Mouse (Mus musculus) lung, embryonic 14.5 days (tissue): ENCODE results near the gene Abca7. TPM values are rescaled to one million over a fixed set of nuclear protein-coding genes. Genes with fewer than 3 reads are reported as not detected.

ENCODE experiments used
- ATAC-seq: fragments of 200-750 bp; cut with Nextera tagmentation; 2 replicates; pipeline ENCODE4 v1.8.0; 2017; ENCODE audit warnings: mild to moderate bottlenecking, moderate TSS enrichment, moderate library complexity; ENCODE audit not compliant: insufficient read depth
- DNase-seq: peaks from one replicate; pipeline ENCODE4 v3.0.0-alpha.2; 2015
- H3K27ac ChIP-seq: fragments of 300-500 bp; sonication (generic); 2 replicates; pipeline ENCODE4 v1.5.1; 2014; ENCODE audit warnings: low read depth, mild to moderate bottlenecking, moderate library complexity
- H3K27me3 ChIP-seq: fragments of 300-500 bp; sonication (generic); 2 replicates; pipeline ENCODE4 v1.6.1; 2014; ENCODE audit warnings: low read length, control low read depth; ENCODE audit not compliant: insufficient read depth
- H3K36me3 ChIP-seq: fragments of 300-500 bp; sonication (generic); 2 replicates; pipeline ENCODE4 v1.6.1; 2014; ENCODE audit warnings: control low read depth; ENCODE audit not compliant: insufficient read depth
- H3K4me1 ChIP-seq: fragments of 300-500 bp; sonication (generic); 2 replicates; pipeline ENCODE4 v1.6.1; 2014; ENCODE audit warnings: antibody characterized with exemption, control low read depth; ENCODE audit not compliant: insufficient read depth
- H3K4me2 ChIP-seq: fragments of 300-500 bp; sonication (generic); 2 replicates; pipeline ENCODE4 v1.6.1; 2014; ENCODE audit warnings: mild to moderate bottlenecking
- H3K4me3 ChIP-seq: fragments of 300-500 bp; sonication (generic); 2 replicates; pipeline ENCODE4 v1.5.1; 2014; ENCODE audit warnings: low read depth, low read length
- H3K9ac ChIP-seq: fragments of 300-500 bp; sonication (generic); 2 replicates; pipeline ENCODE4 v1.6.1; 2014
- H3K9me3 ChIP-seq: fragments of 300-500 bp; sonication (generic); 2 replicates; pipeline ENCODE4 v1.6.1; 2016; ENCODE audit warnings: low read depth, low read length, control low read depth
- CTCF ChIP-seq: IDR thresholded peaks from 2 replicates; pipeline ENCODE4 v1.5.1; 2016; ENCODE audit warnings: antibody characterized with exemption, low read depth
- WGBS: fragments of 180-500 bp; shearing (Covaris S2); extraction: QIAGEN DNeasy Blood & Tissue Kit; methylation state at CpG from one replicate; pipeline ENCODE4 v1.1.7; 2014; 5-methylcytosine and 5-hydroxymethylcytosine counted together
- polyA plus RNA-seq: library from polyadenylated mRNA; unstranded; fragments of >200 nt; fragmentation: Nextera tagmentation; extraction: Ambion mirVana; gene quantifications from 2 replicates; pipeline ENCODE4 v1.2.1, GENCODE M21; 2014

Abca7 gene
- polyA plus RNA-seq: 3.0 and 3.5 TPM in 2 replicates

DNA sequence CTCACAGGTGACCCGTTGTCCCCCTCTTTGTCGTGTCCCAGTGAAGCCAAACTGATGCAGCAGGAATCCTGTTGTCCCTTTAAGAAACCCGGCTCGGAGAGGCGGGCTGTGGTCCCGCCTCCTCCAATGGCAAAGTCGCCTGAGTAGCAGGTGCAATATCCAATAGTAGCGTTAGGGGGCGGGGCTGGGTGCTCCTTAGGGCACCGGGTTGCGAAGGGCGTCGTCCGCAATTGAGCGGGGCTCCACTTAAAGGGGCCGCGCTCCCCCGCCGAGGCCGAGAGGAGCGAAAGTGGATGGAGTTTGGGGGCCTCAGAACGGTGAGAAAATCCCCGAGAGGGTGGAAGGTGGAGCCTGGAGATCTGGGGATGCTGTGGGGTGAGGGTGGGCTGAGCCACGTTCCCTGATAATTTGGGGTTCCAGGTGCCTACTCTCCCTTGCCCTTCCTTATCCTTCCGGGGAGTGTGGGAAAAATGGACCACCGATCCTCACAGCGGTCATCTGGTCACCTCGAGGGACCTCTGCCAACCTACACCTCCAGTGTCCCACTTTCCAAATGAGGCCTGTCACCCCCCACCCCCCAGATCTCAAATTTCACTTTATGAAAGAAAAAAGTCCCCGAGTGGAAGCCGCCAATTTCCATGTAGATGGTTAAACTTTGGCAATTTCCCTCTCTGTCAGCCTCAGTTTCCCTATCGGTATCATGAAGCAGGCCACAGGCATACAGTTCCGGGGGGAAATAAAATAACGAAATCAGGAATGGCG, at the start of gene Abca7:
Abca7 (plus strand) TSS at position 223 of the 762 bp plus-strand sequence.
- WGBS: under 1% methylated on average over 34 of the region's 34 CpGs
- Histone ChIP-seq H3K9me3 (peaks cover 4% of the 10 kb centered on the region; the same call in 1 of the 2 replicates), H3K36me3 (peaks cover 42% of the 10 kb centered on the region), H3K27me3 (no peaks in the 10 kb centered on the region), H3K9ac (peak within 1 kb of the TSS; percentile 51), H3K4me2 (peak within 1 kb of the TSS; percentile 87), H3K4me3 (peak within 1 kb of the TSS; percentile 52), H3K4me1 (peaks cover 8% of the 10 kb centered on the region; the same call in 1 of the 2 replicates), H3K27ac (peak within 1 kb of the TSS; percentile 43; the same call in 1 of the 2 replicates)
- peak; percentile 96 for DNase-seq
- peak; percentile 42; the same call in 1 of the 2 replicates for TF ChIP-seq CTCF
- ATAC-seq: peak; percentile 86

DNA sequence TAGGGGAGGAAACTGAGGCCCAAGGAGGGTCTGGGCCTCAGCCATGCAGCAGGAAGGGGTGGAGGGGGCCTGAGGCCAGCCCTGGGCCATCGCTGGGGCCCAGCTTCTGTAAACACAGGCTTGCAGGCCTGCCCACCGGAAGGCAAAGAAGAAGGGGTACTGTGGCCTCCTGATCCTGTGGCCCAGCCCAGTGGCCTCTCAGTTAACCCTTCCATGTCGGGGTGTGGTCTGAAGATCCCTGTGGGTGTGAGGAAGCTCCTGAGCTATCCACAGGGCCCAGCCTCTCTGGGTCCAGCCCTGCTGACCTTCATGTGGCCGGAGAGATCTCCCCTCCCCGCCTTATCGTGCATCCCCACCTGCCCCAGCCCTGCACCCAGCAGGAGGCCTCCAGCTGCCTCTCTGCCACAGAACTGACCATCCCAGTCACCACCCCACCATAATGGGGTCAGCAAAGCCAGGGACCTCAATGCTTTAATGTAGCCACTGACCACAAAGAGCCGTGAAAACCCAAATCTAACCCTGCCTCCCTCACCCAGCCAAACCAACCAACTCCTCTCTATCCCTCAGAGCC, 49.5 kb upstream of the Abca7 start:
- 13% methylated on average over 7 of the region's 7 CpGs for WGBS
- DNase-seq (peak; percentile 52), ATAC-seq (no peak)
- no peaks in the 10 kb centered on the region for H3K27me3 ChIP-seq
- H3K27ac ChIP-seq: peak overlapping the region; percentile 86; the same call in 1 of the 2 replicates
- H3K4me2 ChIP-seq: peak overlapping the region; percentile 47
- H3K36me3 ChIP-seq: peaks cover 43% of the 10 kb centered on the region
- TF ChIP-seq CTCF: no peak
- H3K4me3 ChIP-seq: peak overlapping the region; percentile 2; the same call in 1 of the 2 replicates
- H3K4me1 ChIP-seq: peaks cover 17% of the 10 kb centered on the region
- peak overlapping the region; percentile 42 for H3K9ac ChIP-seq
- H3K9me3 ChIP-seq: no peaks in the 10 kb centered on the region

GRCm38 (mm10) chr10:79947502-79947901, 48.8 kb upstream of the Abca7 start:
- ATAC-seq: no peak
- TF ChIP-seq CTCF: no peak
- 51% methylated on average over 6 of the region's 6 CpGs for WGBS
- Histone ChIP-seq H3K36me3 (peaks cover 45% of the 10 kb centered on the region), H3K9me3 (no peaks in the 10 kb centered on the region), H3K27me3 (no peaks in the 10 kb centered on the region), H3K4me1 (peaks cover 17% of the 10 kb centered on the region), H3K4me2 (no peak overlapping the region), H3K4me3 (no peak overlapping the region), H3K9ac (no peak overlapping the region), H3K27ac (no peak overlapping the region)
- no peak for DNase-seq

DNA sequence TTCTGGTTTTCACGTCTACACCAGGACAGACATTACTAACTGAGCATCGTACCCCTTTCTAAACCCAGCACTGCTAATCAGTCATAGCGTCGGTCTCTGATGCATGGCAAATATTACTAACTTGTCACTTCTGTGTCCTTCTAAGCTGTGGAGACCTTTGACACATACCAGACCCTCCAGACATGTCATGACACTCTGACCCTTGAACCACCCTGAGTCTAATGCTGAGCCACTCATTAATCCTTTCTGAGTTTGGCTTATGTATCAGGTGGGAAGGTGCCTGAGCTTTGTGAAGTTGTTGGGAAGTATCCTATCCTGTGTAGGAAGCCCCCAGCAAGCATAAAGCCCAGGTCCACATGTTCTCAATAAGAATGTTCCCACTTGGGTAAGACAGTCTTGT, 46.4 kb upstream of the Abca7 start:
- Histone ChIP-seq H3K36me3 (peaks cover 57% of the 10 kb centered on the region), H3K27ac (no peak overlapping the region)
- WGBS: 86% methylated on average over 4 of the region's 4 CpGs

GRCm38 (mm10) chr10:79950661-79951060, 45.6 kb upstream of the Abca7 start:
- Histone ChIP-seq H3K4me2 (no peak overlapping the region), H3K27me3 (no peaks in the 10 kb centered on the region), H3K4me3 (no peak overlapping the region), H3K9ac (no peak overlapping the region), H3K36me3 (peaks cover 57% of the 10 kb centered on the region), H3K27ac (no peak overlapping the region), H3K4me1 (peaks cover 13% of the 10 kb centered on the region), H3K9me3 (no peaks in the 10 kb centered on the region)
- WGBS: 83% methylated on average over 18 of the region's 18 CpGs
- ATAC-seq (no peak), DNase-seq (no peak)
- no peak for TF ChIP-seq CTCF

More for the DNA sequence above, 46.4 kb upstream of the Abca7 start:
- Histone ChIP-seq H3K9ac (no peak overlapping the region), H3K4me3 (no peak overlapping the region), H3K27me3 (no peaks in the 10 kb centered on the region), H3K4me2 (no peak overlapping the region), H3K9me3 (no peaks in the 10 kb centered on the region), H3K4me1 (peaks cover 17% of the 10 kb centered on the region)
- ATAC-seq (no peak), DNase-seq (no peak)
- no peak for TF ChIP-seq CTCF

DNA sequence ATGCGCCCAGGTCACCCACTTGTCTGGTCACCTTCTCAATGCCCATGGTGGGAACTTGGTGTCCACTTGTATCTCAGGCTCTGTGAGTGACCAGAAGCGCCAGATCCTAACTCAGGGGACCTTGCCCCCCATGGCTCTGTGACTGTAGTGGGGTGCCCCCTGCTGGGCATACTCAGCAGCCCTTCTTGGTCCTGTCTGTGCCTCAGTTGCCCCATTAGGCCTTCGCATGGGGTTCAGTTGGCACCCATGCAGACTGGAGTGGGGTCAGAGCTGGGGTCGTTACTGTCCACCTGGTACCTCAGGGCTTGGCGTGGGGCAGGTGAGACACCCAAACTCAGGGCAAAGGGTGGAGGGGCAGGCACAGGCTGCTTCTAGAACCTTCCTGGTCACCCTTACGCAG, 42.3 kb upstream of the Abca7 start:
- H3K27ac ChIP-seq: no peak overlapping the region
- H3K9me3 ChIP-seq: no peaks in the 10 kb centered on the region
- H3K9ac ChIP-seq: no peak overlapping the region
- H3K4me1 ChIP-seq: no peaks in the 10 kb centered on the region
- peaks cover 42% of the 10 kb centered on the region for H3K36me3 ChIP-seq
- no peaks in the 10 kb centered on the region for H3K27me3 ChIP-seq
- whole genome bisulfite sequencing: 81% methylated on average over 6 of the region's 6 CpGs
- H3K4me2 ChIP-seq: no peak overlapping the region
- no peak overlapping the region for H3K4me3 ChIP-seq
- TF ChIP-seq CTCF: peak; percentile 74
- DNase-seq: peak; percentile 57
- no peak for ATAC-seq

GRCm38 (mm10) chr10:79955691-79956090, 40.6 kb upstream of the Abca7 start:
- Histone ChIP-seq H3K4me3 (no peak overlapping the region), H3K9ac (no peak overlapping the region), H3K27ac (no peak overlapping the region), H3K27me3 (no peaks in the 10 kb centered on the region), H3K4me2 (no peak overlapping the region), H3K9me3 (no peaks in the 10 kb centered on the region), H3K36me3 (peaks cover 25% of the 10 kb centered on the region), H3K4me1 (no peaks in the 10 kb centered on the region)
- WGBS: 62% methylated on average over 9 of the region's 9 CpGs
- ATAC-seq (no peak), DNase-seq (no peak)
- no peak for TF ChIP-seq CTCF
